Mouse (Mus musculus): Measurements from ENCODE around the gene Gm17349.
"Not testable (repeated sequence)": the region's sequence is repeated elsewhere in the genome, so short reads cannot be mapped to it uniquely, and the experiment has no call there.

Gene Gm17349

DNA sequence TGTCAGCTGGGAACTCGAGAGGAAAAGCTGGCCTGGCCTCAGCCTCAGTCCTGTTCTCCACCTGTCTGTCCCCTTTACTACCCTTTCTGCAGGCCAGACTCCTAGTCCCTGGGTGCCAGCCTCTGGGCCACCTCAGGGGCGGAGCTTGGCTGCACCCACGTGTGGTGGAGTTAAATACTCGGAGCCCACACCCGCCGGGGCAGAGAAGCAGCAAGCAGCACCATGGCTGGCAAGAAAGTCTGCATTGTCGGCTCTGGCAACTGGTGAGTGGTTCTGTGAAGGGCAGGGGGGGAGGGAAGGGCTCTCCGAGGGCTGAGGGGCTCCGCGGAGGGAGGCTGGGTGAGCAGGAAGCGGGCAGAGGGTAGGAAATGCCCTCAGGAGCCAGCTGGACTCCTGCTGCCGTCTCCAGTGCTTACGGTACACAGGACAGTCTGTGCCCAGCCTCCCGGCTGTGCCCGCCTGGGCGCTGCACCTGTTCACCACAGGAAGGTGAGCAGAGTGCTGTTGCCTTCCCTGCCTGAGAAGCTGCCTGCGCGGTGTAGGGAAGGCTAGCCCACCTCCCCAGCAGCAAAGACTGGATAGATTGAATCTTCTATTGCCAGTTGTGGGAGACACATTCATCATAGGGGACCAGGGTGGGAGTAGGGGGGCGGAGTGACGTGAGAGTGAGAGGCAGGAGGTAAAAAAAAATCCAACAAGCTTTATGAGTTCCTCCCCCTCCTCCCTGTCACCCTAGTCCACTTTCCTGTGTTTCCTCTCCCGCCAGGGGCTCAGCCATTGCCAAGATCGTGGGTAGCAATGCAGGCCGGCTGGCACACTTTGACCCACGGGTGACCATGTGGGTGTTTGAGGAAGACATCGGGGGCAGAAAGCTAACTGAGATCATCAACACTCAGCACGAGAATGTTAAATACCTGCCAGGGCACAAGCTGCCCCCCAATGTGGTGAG, 12.4 kb upstream of the Gm17349 start, which contains the start of gene Gpd1:
Gpd1 (plus strand) TSS at position 130 of the 949 bp plus-strand sequence.
- DNase-seq (ENCODE audit: low spot score) = no peak

GRCm38 (mm10) chr15:99716814-99717213, 11.5 kb upstream of the Gm17349 start:
- no peak for DNase-seq (ENCODE audit: low spot score)

- no peak for DNase-seq (ENCODE audit: low spot score)
Measured at GRCm38 (mm10) chr15:99715982-99716746, 10.9 kb upstream of the Gm17349 start.

DNA sequence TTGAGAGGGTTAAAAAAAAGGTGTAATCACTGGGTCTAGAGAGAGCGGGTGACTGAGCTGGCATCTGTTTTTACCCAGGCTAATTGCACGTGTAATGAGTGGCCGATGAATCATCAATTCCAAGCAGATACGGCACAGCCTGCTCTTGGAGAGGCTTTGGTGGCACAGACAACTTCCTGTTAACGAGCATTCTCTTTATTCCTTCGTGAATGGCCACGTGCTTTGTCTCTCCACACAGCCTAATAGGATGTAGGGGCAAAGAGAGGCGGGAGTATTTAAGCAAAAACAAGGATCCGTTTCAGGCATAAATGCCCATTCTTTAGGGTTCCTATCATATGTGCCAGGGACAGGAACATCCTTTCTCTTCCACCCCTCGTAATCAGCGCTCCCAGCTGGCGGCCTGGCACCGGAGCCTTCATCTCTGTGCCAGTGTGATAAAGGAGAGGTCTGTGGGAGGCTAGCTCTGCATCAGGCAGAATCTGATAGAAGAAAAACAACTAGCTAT, 10.1 kb upstream of the Gm17349 start:
- DNase-seq (ENCODE audit: low spot score) = no peak

GRCm38 (mm10) chr15:99714858-99715257, 9.6 kb upstream of the Gm17349 start:
- DNase-seq (ENCODE audit: low spot score) = peak; percentile 88

- DNase-seq (ENCODE audit: low spot score) = no peak
Measured at GRCm38 (mm10) chr15:99714206-99714605, 8.9 kb upstream of the Gm17349 start.

DNA sequence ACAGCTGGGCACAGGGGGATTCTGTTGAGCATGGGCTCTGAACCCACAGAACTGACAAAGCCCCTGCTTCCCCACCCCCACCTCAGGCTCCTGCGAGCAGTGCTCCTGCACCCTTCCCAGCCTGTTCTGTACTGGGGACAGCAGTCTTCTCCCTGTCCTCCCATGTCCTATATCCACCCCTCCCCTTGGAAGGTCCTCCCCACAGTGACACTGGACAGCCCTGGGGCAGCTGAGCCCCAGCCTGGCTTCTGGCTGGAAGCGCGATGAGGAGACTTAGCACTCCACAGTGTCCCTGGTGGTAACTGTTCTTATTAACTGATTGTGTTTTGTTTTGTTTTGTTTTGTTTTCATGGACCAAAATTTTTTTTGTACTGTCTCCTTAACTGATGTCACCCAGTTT, 8.3 kb upstream of the Gm17349 start:
- DNase-seq (ENCODE audit: low spot score) = no peak

DNA sequence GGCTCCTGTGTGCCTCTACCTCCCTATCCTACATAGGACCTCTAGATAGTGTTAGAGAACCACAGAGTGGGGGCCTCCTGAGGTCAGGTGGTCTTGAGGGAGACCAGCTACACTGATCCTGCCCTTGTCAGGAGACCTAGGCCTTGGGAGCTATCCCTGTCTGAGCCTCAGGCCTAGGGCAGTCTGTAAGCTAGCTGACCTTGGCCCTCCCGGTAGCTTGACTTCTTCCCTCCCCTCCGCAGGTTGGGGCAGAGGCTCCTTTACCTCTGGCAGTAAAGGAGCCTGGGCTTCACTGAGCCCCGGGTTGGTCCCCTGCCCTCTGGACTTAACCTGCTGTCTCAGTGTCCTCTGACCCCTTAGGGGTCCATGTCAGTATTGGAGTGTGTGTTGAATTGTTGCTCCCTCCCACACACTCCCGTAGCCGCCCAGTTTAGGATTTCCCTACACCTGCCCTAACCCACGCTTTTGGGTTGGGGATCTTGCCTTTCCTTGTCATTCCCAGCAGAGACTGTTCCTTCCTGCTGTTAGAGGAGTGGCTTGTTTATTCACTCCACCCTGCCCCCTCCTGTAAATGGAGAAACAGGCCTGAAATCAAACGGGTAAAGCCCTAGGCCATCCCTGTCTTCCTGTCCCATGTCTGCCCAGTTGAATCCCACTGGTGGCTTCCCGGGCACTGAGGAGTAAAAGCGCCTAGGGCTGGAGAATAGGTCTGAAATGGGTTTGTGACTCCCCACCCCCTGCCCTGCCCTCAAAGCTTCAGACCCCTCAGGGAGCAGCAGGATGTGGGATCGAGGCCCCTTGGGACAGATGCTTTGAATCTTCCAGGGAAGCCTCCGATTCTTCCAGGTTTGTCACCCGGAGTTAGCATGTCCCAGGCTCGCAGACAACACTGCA, 7.6 kb upstream of the Gm17349 start:
- DNase-seq (ENCODE audit: low spot score) = no peak

DNA sequence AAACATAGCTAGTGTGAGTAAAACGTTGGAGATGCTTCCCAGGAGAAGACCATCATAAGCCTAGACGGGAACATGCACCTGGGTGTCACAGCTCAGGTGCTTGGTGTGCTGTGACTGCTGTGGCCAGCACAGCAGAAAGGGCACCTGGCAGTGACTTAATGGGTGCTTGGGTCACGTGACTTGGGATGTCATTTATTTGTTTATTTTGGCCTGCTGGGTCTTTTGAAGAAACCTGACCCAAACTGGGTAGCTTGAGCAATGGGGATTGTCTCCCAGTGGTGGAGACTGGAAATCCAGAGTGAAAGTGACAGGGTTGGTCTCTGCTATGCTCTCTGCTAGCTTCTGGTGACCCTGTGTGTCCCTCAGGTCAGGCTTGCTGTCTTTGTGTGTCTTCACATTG, 6.2 kb upstream of the Gm17349 start:
- DNase-seq (ENCODE audit: low spot score) = no peak

GRCm38 (mm10) chr15:99710221-99711190, 5.2 kb upstream of the Gm17349 start:
- DNase-seq (ENCODE audit: low spot score) = no peak

DNA sequence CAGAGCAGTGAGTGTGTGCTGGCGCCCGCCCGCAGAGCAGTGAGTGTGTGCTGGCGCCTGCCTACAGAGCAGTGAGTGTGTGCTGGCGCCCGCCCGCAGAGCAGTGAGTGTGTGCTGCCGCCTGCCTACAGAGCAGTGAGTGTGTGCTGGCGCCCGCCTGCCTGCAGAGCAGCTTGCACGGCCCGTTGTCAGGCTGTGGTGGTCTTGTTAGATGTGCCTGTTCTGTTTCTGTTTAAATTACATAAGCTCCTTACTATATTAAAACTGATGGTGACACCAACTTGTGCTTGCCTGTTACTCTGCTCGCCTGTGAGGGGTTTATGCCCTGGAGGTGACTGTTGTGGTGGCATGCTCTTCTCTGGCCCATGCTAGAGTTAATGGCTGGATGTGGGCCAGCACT, 2.9 kb upstream of the Gm17349 start:
- DNase-seq (ENCODE audit: low spot score) = no peak

DNA sequence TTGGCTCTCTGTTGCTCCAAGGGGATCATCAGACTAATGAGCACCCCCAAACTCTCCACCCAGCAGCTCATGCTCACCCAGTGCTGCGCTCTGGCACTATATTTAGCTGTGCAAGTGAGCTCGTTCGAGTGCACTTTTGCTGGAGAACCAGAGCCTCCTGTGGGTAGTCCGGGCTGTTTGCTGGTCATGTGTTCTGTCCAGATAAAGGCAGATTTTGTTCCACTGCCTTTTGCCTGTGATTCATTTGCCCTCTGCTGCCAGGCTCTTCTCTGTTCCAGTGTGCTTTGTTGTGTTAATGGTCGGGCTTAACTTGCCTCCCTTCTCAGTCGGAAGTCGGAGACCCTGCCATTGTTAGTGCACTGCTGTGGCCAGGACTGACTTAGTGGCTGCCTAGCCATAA, 409 bp downstream of the Gm17349 start:
- DNase-seq (ENCODE audit: low spot score) = no peak

DNA sequence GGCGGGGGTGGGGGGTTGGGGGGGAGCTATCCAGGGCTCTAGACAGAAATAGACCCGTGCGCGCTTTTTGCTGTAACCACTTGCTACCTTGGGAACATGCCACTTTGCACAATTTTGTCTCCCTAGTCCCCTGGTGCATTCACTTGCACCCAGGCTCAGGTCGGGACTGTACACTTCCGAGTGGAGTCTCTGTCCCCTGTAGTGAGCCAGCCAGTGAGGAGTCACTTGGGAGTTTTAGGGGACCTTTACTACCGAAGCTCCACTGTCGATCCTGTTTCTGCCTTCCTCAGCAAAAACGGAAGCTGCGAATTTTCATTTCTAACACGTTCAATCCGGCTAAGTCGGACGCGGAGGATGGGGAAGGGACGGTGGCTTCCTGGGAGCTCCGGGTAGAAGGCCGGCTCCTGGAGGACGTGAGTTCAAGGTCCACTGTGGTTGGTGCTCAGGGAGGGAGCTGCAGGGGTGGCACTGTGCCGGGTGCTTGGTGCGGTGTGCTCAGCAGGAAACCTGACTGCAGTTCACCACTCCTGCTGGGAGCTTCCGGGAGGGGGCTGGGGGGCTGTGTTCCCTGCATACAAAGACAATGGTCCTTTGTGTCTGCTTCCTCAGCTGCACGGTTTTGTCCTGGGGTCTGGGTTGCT, 1.1 kb downstream of the Gm17349 start:
- no peak for DNase-seq (ENCODE audit: low spot score)

GRCm38 (mm10) chr15:99703676-99704040, 1.6 kb downstream of the Gm17349 start:
- DNase-seq (ENCODE audit: low spot score) = no peak

- DNase-seq (ENCODE audit: low spot score) = no peak
Measured at GRCm38 (mm10) chr15:99703104-99703503, 2.2 kb downstream of the Gm17349 start.

DNA sequence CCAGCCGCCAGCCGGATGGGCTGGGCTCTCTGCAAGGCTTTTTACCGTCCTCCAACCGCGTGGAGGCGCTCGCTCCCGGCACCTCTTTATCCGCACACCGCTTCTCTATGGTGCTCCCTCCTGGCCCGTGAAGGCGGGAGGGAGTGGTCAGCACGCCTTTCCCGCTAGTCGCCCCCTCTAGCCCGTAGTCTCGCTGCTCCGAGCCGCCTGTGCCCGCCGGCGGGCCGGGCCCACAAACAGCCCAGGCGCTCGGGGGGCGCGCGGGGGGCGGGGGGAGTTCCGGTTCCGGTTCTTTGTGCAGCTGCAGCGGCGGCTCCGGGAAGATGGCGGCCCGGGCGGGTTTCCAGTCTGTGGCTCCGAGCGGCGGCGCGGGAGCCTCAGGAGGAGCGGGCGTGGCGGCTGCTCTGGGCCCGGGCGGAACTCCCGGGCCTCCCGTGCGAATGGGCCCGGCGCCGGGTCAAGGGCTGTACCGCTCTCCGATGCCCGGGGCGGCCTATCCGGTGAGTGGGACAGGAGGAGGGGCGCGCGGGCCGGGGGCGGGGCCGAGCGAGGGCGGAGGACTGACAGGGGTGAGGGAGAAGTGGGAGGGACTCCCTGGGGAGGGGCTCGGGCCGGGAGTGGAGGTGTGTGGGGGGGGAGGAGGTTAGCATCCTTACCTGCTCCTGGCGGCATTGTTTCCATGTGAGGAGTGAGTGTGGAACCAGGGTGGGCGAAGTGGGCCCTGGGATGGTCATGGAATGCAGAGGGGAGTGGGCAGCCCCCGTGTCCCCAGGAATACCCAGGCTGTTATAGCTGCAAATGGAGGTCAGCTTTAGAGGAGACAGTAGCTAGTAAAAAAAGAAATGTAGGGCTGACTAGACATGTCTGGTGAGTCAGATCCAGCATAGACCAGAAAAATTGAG, 3.0 kb downstream of the Gm17349 start, which contains the start of gene Smarcd1:
Smarcd1 (plus strand) TSS at position 131 of the 902 bp plus-strand sequence.
- peak; percentile 88 for DNase-seq (ENCODE audit: low spot score)

- not testable (repeated sequence) for DNase-seq (ENCODE audit: low spot score)
Measured at GRCm38 (mm10) chr15:99701640-99701998, 3.7 kb downstream of the Gm17349 start.

DNA sequence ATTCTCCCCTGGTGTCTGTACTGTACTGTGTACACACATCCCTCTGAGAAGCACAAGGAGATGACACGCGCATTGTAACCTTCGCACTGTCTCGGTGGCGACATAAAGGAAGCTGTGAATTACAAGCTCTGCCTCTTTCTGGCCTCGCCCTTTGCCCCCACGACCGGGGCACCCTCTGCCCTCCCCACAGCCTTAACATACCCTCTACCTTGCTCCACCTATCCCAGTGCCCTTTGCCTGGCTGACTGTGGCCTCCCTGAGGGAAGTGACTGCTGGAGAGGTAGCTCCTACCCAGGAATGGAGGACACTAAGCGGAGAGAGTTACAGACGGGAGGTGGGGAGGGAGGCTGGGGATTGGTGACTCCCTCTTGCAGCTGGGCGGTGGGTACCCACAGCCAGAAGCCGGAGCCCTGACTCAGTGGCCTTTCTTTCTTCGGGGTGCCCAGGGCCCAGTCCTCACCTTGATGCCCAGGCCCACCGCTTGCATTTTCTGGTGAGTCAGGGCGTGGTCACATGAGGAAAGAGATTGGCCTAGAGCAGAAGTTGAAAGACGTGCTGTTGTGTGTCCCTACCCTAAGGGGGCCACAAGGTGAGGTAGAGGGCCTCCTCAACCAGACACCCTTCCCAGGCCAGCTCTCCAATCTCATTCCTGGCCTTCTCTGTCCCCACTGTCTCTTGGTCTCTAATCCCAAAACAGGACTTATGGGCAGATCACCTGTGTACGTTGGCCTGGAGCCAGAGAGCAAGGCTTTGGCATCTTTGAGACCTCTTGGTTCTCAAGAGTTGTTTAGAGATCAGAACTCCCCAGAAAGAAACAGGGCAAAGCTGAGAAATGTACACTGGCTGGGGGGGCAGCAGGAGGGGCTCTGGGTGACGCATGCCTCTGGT, 4.8 kb downstream of the Gm17349 start:
- DNase-seq (ENCODE audit: low spot score) = no peak

Measured in left cerebral cortex, adult 11 months (tissue).